Mouse (Mus musculus) intestine, postnatal 0 days (tissue): ENCODE data around the gene Pqbp1. TPM values are rescaled to one million over a fixed set of nuclear protein-coding genes. Genes with fewer than 3 reads are reported as not detected.
A peak's percentile ranks its signal among the peaks of the same experiment; 100 is the strongest.

Source experiments
- ATAC-seq: fragments of 200-750 bp; cut with Nextera tagmentation; 2 replicates; pipeline ENCODE4 v1.8.0; 2017; ENCODE audit warnings: mild to moderate bottlenecking, moderate TSS enrichment, moderate library complexity
- H3K27ac ChIP-seq: fragments of 300-500 bp; sonication (generic); 2 replicates; pipeline ENCODE4 v1.5.1; 2014; ENCODE audit warnings: mild to moderate bottlenecking, low read depth, low read length, moderate library complexity
- H3K27me3 ChIP-seq: fragments of 300-500 bp; sonication (generic); replicated peaks from 2 replicates; pipeline ENCODE4 v1.6.1; 2014; ENCODE audit warnings: low read length, mixed read lengths; ENCODE audit not compliant: control insufficient read depth, insufficient read depth
- H3K36me3 ChIP-seq: fragments of 300-500 bp; sonication (generic); 2 replicates; pipeline ENCODE4 v1.6.1; 2014; ENCODE audit warnings: mild to moderate bottlenecking, moderate library complexity; ENCODE audit not compliant: control insufficient read depth, insufficient read depth
- H3K4me1 ChIP-seq: fragments of 300-500 bp; sonication (generic); replicated peaks from 2 replicates; pipeline ENCODE4 v1.6.1; 2014; ENCODE audit warnings: antibody characterized with exemption, low read length, mixed read lengths; ENCODE audit not compliant: control insufficient read depth, insufficient read depth
- H3K4me2 ChIP-seq: fragments of 300-500 bp; sonication (generic); replicated peaks from 2 replicates; pipeline ENCODE4 v1.6.1; 2014; ENCODE audit warnings: low read depth, mild to moderate bottlenecking, moderate library complexity
- H3K4me3 ChIP-seq: fragments of 300-500 bp; sonication (generic); 2 replicates; pipeline ENCODE4 v1.5.1; 2014; ENCODE audit warnings: low read depth, low read length
- H3K9ac ChIP-seq: fragments of 300-500 bp; sonication (generic); 2 replicates; pipeline ENCODE4 v1.6.1; 2014; ENCODE audit warnings: mild to moderate bottlenecking, low read depth, low read length
- H3K9me3 ChIP-seq: fragments of 300-500 bp; sonication (generic); 2 replicates; pipeline ENCODE4 v1.6.1; 2016; ENCODE audit warnings: mixed run types; ENCODE audit not compliant: control insufficient read depth
- CTCF ChIP-seq: sonication (generic); IDR thresholded peaks from 2 replicates; pipeline ENCODE4 v1.5.1; 2016; ENCODE audit warnings: low read depth, mild to moderate bottlenecking, control low read depth, antibody characterized with exemption, moderate library complexity
- WGBS: fragments of 180-500 bp; shearing (Covaris S2); extraction: QIAGEN DNeasy Blood & Tissue Kit; methylation state at CpG from one replicate; pipeline ENCODE4 v1.1.7; 2014; 5-methylcytosine and 5-hydroxymethylcytosine counted together
- polyA plus RNA-seq: library from polyadenylated mRNA; unstranded; fragments of >200 nt; fragmentation: Nextera tagmentation; extraction: Ambion mirVana; gene quantifications from 2 replicates; pipeline ENCODE4 v1.2.1, GENCODE M21; 2015

Pqbp1 gene
- polyA plus RNA-seq, 1 experiment from 2014 or later: 64.3 TPM

GRCm38 (mm10) chrX:7883841-7884567 is 15.1 kb downstream of the Pqbp1 start, which contains the start of gene Slc35a2:
Slc35a2 (plus strand) TSS chrX:7884028.
- H3K4me2 ChIP-seq: peak within 1 kb of the TSS; percentile 63
- 14% methylated on average over 49 of the region's 49 CpGs for WGBS
- no peaks in the 10 kb centered on the region for H3K9me3 ChIP-seq
- H3K27me3 ChIP-seq: no peaks in the 10 kb centered on the region
- peak; percentile 94 for ATAC-seq
- no peaks in the 10 kb centered on the region for H3K4me1 ChIP-seq
- H3K4me3 ChIP-seq: peak within 1 kb of the TSS; percentile 56
- H3K27ac ChIP-seq: peak within 1 kb of the TSS; percentile 68
- TF ChIP-seq CTCF: peak; percentile 52
- H3K9ac ChIP-seq: peak within 1 kb of the TSS; percentile 34
- H3K36me3 ChIP-seq: no peaks in the 10 kb centered on the region

GRCm38 (mm10) chrX:7879819-7880218 is 19.2 kb downstream of the Pqbp1 start:
- Histone ChIP-seq H3K9me3 (no peaks in the 10 kb centered on the region), H3K9ac (no peak overlapping the region), H3K27me3 (no peaks in the 10 kb centered on the region), H3K36me3 (no peaks in the 10 kb centered on the region), H3K4me2 (peak overlapping the region; percentile 77), H3K4me1 (no peaks in the 10 kb centered on the region), H3K27ac (no peak overlapping the region), H3K4me3 (no peak overlapping the region)
- no peak for ATAC-seq
- WGBS: 23% methylated on average over 11 of the region's 11 CpGs
- peak; percentile 74 for TF ChIP-seq CTCF

GRCm38 (mm10) chrX:7878495-7878894 is 20.6 kb downstream of the Pqbp1 start:
- WGBS: 17% methylated on average over 21 of the region's 21 CpGs
- Histone ChIP-seq H3K4me1 (no peaks in the 10 kb centered on the region), H3K36me3 (peaks cover 10% of the 10 kb centered on the region; the same call in 1 of the 2 replicates), H3K4me3 (peak overlapping the region; percentile 46), H3K27me3 (no peaks in the 10 kb centered on the region), H3K4me2 (peak overlapping the region; percentile 77), H3K9me3 (no peaks in the 10 kb centered on the region), H3K27ac (no peak overlapping the region), H3K9ac (peak overlapping the region; percentile 34; the same call in 1 of the 2 replicates)
- ATAC-seq: peak; percentile 20
- TF ChIP-seq CTCF: no peak

GRCm38 (mm10) chrX:7878007-7878419 is 21.1 kb downstream of the Pqbp1 start, which contains the start of gene Pim2:
Pim2 (plus strand) TSS chrX:7878262.
- no peak within 1 kb of the TSS for H3K27ac ChIP-seq
- ATAC-seq: peak; percentile 97
- H3K4me1 ChIP-seq: no peaks in the 10 kb centered on the region
- H3K4me3 ChIP-seq: peak within 1 kb of the TSS; percentile 46
- H3K36me3 ChIP-seq: peaks cover 10% of the 10 kb centered on the region; the same call in 1 of the 2 replicates
- H3K27me3 ChIP-seq: no peaks in the 10 kb centered on the region
- H3K9ac ChIP-seq: peak within 1 kb of the TSS; percentile 34; the same call in 1 of the 2 replicates
- H3K9me3 ChIP-seq: no peaks in the 10 kb centered on the region
- WGBS: 19% methylated on average over 35 of the region's 38 CpGs
- H3K4me2 ChIP-seq: peak within 1 kb of the TSS; percentile 77
- peak; percentile 29 for TF ChIP-seq CTCF

GRCm38 (mm10) chrX:7869826-7870225 is 29.2 kb downstream of the Pqbp1 start:
- Histone ChIP-seq H3K4me1 (no peaks in the 10 kb centered on the region), H3K9me3 (no peaks in the 10 kb centered on the region), H3K36me3 (peaks cover 15% of the 10 kb centered on the region; the same call in 1 of the 2 replicates), H3K9ac (no peak overlapping the region), H3K4me2 (no peak overlapping the region), H3K27ac (no peak overlapping the region), H3K27me3 (no peaks in the 10 kb centered on the region), H3K4me3 (no peak overlapping the region)
- TF ChIP-seq CTCF: no peak
- no peak for ATAC-seq
- 40% methylated on average over 3 of the region's 3 CpGs for WGBS

GRCm38 (mm10) chrX:7868506-7868905 is 30.6 kb downstream of the Pqbp1 start:
- Histone ChIP-seq H3K4me1 (no peaks in the 10 kb centered on the region), H3K4me3 (no peak overlapping the region), H3K4me2 (no peak overlapping the region), H3K27me3 (no peaks in the 10 kb centered on the region), H3K27ac (no peak overlapping the region), H3K9me3 (no peaks in the 10 kb centered on the region), H3K36me3 (peaks cover 6% of the 10 kb centered on the region; the same call in 1 of the 2 replicates), H3K9ac (no peak overlapping the region)
- TF ChIP-seq CTCF: no peak
- ATAC-seq: no peak
- WGBS: 73% methylated on average over 2 of the region's 2 CpGs
